Mouse (Mus musculus) lung, postnatal 0 days (tissue): ENCODE results near the gene Apba3.

Source experiments
- CTCF ChIP-seq: IDR thresholded peaks from 2 replicates; pipeline ENCODE4 v1.5.1; 2016; ENCODE audit warnings: antibody characterized with exemption, mild to moderate bottlenecking
- EP300 ChIP-seq: IDR thresholded peaks from 2 replicates; pipeline ENCODE4 v1.6.1; 2016; ENCODE audit warnings: antibody characterized with exemption, mild to moderate bottlenecking, control low read depth

DNA sequence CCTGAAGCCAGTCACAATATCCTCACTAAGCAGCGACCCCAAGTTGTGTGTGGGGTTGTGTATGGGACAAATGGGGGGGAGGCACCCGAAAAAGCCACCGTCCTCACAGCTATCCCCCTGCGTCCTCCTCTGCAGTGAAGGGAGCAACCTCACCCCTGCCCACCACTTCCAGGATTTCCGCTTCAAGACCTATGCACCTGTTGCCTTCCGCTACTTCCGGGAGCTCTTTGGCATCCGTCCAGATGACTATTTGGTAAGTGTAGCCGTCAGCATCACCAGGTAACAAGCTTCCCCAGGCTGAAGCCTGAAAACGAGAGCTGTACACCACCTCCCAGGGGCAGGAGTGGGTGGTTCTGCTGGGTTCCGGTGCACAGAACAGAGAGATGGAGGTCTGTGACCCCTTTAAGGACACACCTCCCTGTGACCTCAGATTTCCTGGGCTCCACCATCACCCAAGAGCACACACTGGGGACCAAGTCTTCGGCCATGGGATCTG, 39.5 kb downstream of the Apba3 start:
- TF ChIP-seq EP300 (no peak), CTCF (no peak)
